Mouse (Mus musculus) adrenal gland, postnatal 25 days (tissue): Measurements from ENCODE around the gene Rpia. TPM values are rescaled to one million over a fixed set of nuclear protein-coding genes. Genes with fewer than 3 reads are reported as not detected.

Experiments used
- DNase-seq: peaks from one replicate; pipeline ENCODE4 v3.0.0; 2021; ENCODE audit warnings: mixed read lengths
- total RNA-seq: library from RNA; stranded (reverse); gene quantifications from 2 replicates; pipeline ENCODE4 v1.2.3, GENCODE M21; 2021

Rpia gene
- total RNA-seq, 1 experiment from 2014 or later, result 26.2 TPM

DNA sequence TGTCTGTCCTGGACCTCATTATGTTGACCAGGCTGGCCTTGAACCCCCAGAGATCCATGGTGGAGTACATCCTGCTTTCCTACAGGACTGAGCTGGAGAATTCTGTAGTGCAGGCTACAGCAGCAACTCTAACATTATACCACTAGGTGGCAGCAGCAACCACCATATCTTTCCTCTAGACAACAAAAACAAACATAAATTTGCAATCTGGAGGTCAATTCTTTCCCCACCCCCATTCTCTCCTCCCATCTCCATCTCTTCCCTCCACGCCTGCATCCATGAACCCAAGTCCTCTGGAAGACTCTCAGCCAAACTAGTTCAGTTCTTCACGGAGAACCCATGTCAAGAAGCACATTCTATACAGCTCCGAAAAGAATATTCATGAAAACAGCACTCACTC lies 12.6 kb upstream of the Rpia start:
- DNase-seq, result no peak

DNA sequence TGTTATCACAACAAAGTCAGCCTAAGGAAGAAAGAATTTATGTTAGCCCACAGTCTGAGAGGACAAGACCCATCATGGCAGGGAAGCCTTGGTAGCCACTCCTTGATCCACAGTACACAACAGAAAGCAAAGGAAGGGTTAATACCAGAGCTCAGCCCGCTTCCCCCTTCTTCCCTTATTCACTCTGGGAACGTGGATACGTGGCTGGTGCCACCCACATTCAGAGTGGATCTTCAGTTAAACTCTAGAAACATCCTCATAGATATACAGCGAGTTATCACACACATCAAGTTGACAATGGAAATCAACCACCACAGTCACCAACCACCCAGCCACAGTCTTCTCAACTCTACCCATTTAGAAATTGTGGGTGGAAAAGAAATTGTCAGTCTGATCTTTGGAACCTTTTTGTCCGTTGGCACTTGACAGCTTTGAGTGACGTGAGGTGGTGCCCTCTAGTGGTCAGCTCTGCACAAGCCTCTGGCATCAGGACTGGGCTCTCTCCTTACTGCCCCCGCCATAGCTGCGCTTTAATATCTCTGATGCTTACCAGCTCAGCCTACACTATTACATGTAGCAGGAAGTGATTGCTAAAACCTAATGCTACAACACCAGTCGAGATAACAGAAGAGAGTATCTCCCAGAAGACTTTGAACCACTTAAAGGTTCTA lies 5.7 kb upstream of the Rpia start:
- DNase-seq, result peak; percentile 67

DNA sequence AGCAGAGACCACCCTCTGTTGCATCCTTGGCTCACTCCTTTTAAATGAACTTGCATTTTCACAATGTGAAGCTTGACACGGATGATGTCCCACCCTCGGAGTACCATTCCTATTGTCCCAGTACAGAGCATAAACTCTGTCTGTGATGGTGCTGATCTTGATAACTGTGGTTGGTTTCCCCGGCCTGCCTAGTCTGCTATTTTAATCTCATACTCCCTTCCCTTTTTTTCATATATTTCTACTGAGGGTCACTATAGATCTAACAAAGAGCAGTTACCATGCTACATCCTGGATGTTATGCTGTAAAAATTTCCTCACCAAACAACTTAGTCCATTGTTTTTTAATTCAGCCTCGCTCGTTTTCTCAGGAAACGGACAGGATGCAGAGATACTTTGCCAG lies 4.9 kb upstream of the Rpia start:
- DNase-seq, result no peak

DNA sequence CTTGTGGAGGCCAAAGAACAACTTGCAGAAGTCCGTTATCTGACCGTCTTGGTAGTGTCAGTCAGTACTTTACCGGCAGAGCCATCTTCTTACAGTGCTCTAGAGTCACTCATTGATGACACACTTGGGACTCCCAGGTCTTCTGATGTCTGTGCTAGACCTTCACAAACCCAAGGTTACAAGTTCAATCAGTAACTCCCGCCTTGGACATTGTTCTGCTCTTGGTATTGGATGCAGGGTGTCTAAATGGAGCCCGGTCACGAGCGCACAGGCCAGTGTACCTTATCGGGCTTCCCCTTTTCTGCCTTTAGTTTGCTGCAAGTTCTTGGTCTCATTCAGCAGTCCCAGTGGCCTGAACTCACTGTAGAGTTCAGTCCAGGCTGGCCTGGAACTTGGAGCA lies 612 bp upstream of the Rpia start:
- no peak for DNase-seq

DNA sequence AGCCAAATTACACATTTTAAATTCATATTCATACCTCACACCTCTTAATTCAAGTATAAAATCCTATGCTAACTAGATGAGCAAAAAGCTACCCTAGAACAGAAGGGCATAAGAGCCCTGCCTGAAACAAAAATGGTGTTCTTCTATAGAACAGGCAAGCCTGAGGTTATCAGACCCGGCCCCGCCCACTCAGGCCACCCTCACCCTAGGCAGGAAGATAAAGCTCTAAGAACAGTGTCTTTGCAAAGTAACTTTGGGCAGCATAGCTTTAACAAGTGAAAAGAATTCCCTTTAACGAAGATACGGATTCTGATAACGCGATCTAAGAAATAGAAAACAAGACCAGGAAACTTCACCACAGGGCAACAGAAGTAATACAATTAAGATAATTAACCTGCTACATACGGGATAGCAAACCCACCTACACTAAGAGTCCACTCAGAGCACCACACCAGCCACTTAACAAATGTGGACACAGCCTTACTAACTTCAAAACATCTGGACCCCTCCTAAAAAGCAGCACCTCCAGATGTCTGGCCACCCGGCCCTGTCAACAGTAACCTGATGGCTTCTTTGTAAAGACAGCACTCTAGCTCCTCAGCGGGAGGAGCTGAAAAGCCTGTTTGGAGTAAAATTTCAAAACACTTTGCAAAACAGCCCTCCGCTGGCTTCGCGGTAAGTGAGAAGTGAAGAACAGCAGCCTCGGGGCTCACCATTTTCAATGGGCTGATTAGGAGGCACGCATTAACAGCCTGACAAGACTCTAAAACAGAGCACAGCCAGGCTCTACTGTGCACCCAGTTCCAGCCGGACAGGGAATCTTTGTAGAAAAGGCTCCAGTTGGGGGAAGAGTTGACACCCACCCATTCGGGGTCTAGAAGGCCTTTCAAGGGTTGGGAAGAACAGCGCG lies 925 bp downstream of the Rpia start:
- DNase-seq, result peak; percentile 24

DNA sequence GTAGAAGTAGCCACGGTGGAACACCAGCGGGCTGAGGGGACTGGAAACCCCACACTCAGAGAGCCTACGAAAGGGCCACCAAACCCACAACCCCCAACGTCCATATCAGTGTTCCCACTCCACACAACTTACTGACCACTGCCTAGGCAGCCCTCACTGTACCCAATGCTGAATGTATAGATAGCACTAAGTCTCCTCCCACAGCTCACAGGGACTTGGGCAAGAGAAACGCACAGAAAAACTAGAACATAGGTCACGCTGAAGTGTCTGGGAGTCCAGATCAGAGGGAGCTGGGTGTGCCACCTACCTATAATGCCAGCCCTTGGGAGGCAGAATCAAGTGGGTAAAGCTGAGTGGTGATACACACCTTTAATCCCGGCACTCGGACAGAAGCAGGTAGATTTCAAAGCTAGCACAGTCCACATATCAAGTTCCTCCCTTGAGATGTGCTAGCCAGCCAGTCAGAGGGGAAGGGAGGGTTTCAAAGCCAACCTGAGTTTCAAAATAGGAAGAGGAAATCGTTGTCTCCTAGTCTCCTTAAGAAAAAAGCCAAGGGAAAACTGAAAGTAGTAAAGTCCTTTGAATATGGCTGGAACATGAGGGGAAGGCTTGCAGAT lies 1.9 kb downstream of the Rpia start:
- no peak for DNase-seq

DNA sequence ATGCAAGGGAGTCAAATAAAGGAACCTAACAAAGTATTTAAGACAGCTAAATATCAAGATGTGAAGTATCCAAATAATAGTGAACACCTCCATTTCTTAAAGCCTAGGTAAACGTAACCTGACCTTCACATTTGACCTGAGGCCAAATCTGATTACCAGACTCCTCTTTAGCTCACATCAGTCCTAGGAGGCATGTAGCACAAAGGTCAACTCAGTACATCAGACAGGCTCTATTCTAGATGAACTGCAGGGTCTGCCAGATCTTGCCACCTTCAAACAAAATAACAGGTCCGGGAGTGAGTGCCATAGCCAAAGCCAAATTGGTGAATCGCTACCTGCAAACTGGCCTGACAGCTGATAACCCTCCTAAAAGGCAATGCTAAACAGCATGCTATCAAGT lies 2.9 kb downstream of the Rpia start:
- no peak for DNase-seq

DNA sequence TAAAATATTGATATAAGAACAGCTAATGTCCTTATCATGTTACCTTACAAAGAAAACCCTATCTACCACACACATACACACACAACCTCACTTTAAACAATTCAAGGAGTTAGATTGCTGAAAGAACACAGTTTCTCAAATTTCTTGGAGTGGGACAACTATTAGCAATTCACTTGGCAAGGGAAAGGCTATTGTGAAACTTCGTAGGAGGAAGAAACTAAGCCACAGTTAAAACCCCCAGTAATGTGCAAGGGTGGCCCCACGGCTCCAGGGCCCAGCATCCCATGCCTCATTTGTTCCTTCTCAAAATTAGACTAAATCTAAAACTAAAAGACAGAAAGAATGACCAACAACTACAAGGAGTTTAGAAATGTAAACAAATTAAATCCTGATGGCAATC lies 4.5 kb downstream of the Rpia start:
- DNase-seq, result no peak

DNA sequence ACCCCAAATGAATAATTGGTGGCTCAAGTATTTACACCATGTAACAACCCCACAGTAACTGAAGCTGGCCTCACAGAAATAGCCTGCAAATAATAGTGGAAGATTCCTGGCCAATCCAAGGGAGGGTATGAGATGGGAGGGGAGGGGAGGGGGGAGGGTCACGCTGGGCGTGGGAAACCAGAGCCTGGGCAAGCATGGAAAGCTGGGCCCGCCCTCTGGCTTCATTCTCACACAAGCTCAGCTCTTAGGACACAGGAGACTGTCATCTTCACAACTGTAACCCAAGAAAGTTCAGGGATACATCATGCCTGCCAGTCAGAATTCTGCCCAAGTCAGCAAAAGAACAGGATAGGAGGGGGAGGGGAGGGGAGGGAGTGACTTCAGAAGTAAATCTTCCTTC lies 6.2 kb downstream of the Rpia start:
- no peak for DNase-seq

DNA sequence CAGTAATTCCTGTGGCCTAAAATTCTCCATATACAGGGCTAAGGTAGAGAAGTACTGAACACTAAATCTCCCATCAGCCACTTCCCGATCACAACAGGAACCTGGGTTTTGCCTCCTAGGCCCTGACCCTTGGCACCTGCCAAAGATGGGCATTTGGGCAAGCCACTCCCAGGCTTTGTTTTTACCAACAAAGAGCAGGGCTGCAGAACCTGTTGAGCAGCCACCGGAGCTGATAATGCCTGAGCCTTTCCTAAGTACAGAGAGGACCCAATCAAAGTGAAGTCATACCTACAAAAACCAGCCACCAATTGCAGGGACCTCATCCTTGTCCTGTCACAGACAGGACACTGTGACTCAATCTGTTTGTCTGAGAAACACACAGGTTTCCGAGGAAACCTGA lies 7.2 kb downstream of the Rpia start:
- DNase-seq, result no peak

DNA sequence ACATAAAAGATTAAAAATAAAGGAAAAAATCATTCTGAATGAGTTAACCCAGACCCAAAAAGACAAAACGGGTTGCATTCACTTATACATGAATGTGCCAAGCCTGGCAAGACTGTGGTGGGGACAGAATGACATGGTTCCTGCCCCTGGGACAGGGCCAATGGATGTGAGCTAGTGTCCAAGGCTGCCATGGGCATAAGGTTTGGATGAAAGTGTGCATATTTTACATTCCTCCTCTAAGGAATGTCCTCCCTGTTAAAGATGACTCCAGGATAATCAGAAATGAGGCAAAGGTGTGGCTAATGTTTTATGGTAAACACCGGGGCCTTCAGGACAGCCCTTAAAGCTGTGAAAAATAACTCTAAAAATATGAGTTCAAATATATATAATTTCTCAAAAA lies 10.7 kb downstream of the Rpia start:
- DNase-seq, result no peak

DNA sequence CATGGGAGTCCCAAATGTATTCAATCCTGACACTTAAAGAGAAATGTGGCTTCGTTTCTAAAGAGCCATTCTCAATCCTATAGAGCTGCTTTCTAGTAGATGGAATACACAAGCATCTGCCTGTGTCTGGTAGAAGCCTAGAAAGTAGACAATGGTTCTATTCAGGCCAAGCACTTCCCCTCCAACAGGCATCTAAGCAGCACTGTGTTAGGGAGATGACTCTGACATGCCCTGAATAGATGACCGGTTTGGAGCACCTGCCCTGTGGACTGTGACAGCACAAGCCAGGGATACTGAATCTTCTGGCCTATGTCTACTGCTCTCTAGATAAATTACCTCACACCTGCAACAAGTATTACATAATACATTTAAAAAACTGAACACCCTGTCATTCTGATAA lies 17.7 kb downstream of the Rpia start:
- no peak for DNase-seq

DNA sequence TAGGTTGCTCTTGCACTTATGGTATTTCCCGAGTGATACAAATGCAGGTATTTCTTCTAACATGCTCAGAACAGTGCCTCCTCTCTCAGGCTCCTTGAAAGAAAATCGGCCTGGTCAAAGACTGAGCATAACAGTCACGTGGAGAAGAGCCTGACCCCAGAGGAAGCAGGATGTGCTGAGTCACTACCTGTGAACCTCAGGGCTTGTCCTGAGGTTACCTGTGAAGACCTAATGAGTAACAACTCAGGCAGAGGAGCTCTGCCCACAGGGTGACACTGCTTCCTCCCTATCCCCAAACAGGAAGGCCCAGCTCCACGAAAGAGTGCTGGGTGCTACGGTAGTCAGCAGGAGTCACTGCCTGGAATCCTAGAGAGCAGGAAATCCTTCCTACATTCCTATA lies 18.3 kb downstream of the Rpia start:
- no peak for DNase-seq

DNA sequence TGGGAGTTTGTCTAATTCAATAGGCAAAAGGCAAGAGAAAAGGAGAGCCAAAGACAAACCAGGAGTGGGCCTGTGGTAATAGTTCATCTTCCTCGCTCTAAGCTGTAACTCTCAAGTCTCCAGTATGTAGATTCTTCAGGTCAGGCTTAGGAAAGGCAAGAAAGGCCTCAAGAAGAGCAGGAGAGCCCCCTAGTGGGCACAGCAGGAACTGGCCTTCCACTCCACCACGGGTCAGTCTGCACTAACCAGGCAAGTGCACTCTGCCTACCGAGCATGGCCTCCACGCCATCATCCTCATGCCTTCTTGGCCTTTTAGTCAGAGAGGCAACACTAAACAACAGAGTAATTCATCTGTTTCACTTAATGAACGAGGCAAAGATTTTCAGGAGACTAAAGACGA lies 23.3 kb downstream of the Rpia start:
- DNase-seq, result peak; percentile 63

DNA sequence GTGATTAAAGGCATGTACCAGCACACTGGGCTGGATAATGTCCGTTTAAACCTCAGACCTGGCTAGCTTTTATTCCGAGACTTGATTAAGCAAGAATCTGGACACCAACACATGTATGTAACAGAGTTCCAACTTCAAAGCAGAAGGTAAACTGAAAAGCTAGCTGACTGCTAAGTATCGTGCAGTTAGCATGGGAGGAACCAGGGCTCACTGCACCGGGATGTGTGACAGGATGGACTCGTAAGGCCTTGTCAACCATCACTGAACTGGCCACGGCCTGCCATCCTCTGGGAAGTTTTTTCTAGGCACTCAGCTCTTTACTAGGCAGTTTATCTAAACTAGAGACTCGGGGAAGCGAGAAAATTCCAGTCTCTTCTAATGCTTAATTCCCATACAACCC lies 27.0 kb downstream of the Rpia start:
- DNase-seq, result no peak

DNA sequence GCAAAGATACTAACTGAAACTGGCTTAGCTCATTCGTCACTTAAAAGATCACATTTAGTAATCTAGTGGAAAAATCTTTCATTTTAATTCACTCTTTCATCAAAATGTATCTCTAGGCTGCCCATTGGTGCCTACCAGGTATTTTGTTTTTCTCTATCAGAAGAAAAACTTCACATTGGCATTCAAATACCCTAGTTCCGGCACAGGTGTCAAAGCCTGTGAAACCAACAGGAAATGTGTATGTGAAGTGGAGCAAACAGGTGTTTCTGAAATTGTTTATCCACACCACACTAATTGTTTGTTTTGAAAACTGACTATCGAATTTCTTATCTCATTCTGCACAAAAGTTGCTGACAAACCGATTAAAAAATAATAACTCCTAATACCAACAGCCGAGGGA lies 27.5 kb downstream of the Rpia start:
- DNase-seq, result no peak

DNA sequence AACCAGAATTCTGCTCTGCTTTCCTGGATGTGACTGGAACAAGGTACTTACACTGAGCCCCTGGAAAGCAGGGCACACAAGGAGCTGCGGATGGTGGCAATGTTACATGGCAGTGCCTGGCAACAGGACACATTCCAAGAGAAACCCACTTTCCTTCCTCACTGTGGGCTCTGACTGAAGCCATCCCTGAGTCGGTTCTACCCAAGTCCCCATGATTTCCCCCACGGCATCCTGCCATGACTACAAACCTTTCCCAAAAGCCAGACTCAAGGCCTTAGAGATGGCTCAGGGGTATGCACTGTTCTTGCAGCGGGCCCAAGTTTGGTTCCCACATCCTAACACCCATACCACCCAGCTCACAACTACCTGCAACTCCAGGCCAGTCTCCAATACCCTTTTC lies 28.2 kb downstream of the Rpia start:
- no peak for DNase-seq

DNA sequence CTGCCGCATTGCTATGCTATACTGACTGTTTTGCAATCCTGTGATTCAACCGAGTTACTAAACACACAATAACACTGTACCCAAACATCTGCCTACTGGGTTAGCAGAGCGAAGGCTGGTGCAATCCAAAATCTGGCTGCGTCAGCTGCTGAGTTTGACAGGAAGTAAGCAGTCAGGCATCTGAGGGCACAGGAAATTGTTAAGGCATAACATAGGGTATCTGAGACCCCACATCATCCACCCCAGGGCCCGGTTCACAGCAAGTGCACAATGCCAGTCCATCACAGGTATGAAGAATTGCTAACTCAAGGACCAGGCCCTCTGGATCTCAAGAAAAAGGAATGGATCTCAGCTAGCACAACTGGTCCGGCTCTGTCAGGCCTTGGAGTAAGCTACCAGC lies 29.4 kb downstream of the Rpia start:
- no peak for DNase-seq

DNA sequence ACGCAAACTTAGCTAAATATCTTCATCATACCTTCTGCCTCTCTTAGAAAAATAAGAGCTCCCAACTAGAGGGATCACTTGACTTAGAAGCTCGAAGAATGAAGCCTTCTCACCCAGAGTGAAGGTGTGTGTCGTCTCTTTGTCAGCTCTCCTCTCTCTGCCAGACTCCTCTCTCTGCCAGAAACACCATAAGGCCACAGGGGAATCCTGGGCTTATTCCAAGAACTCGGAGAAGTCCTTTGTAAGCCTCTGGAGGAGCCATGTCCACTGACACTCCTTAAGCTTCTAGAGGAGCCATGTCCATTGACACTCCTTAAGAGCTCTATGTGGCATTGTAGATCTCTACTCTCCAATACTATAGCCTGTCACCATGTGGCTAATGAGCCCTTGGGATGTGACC lies 31.1 kb downstream of the Rpia start:
- DNase-seq, result no peak

DNA sequence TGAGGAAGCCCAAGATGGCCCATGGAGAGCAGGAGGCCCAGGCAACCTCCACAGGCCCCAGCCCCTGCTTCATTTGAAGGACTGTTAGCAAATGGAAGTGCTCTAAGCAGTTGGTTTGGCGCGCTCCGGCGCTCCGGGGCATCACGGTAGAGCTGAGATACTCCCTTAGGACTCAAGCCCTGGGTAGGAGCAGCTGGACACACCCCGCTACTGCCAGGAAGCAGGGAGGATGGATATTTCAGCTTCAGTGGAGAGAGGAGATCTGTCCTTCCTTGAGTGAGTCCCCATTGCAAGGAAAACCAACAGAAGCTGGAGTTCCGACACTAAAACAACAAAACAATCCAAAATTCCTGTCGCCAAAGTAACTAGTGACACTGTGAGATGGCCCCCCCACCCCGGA lies 37.2 kb downstream of the Rpia start:
- DNase-seq, result no peak

DNA sequence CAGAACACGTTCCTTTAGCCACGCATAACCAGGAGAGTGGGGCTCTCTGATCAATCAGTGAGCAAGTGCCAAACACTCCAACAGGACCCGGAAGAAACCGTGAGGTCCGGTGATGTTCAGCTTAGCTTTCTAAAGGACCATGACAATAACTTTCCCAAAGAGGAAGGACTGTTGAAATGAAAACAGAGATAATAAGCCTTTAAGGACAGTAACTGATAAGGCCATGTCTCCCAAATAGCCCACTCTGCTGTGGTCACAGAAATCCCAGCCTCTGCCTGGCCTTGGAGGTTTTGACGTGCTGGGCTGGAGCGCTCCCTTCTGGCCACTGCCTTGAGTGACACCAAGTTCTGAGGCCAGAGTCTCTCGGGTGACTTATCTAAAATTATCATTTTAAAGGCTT lies 39.7 kb downstream of the Rpia start:
- DNase-seq, result peak; percentile 35

DNA sequence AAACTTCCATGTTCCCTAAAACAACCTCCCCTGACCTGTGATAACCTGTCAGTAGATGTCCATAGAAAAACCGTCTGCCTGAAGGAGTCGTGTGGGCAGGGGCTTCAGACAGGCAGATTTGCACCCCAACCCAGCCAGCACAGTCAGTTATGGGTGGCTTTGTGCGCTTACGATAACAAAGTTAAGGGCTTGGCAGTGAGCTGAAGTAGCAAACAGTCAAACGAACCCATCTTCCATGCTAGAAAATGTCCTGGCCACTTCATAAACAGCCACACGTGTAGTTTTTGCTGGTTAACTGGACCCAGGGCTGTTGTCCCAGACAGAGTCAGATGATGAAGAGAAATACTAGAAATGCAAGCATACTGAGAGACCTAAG lies 40.1 kb downstream of the Rpia start:
- DNase-seq, result no peak

DNA sequence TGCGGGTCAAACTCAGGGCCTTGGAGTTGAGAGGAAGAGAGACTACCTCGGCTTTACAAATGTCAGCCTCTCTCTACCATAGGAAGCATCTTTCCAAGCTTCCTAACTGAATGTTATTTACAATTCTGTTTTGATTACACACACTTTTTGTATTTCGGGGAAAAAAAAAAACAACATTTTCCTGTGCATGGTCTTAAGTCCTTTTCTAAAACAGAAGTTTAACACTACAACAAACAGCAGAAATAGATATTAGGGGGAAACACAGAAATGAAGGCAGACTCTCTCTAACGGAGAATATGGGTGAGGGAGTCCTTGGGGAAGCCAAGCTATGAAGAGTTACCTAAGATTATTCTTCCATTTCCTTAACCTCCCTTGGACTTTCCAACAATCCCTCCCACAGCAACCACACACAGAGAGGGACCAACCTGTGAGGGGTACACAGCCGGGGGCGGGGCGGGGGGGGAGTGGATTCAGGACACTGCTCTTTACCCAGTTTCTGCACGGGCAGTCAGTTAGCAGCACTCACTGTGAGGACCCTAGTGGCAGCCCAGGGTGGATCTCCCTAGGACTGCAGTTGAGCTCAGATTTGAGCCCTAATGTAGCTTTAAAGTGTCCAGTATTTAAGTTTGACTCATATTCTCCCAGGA lies 40.7 kb downstream of the Rpia start:
- DNase-seq, result no peak
